Mouse (Mus musculus): ENCODE results near the gene Atp7a. TPM values are rescaled to one million over a fixed set of nuclear protein-coding genes. Genes with fewer than 3 reads are reported as not detected.

Atp7a gene
- polyA plus RNA-seq, 1 experiment = 26.7 TPM

GRCm38 (mm10) chrX:106080811-106081443, 53.9 kb downstream of the Atp7a start:
- no peak overlapping the region for H3K27ac ChIP-seq (ENCODE audit: insufficient read depth, low read length)
- no peak overlapping the region for H3K4me3 ChIP-seq (ENCODE audit: insufficient read depth, low read length)
- TF ChIP-seq CTCF (IDR thresholded peaks at IDR 0.05; ENCODE audit: borderline replicate concordance, insufficient read depth, low read length) (no peak), POLR2A (IDR thresholded peaks at IDR 0.05; ENCODE audit: low read depth, low read length) (no peak)
- no peaks in the 10 kb centered on the region for H3K4me1 ChIP-seq (ENCODE audit: control insufficient read depth, insufficient read depth, low read length)

GRCm38 (mm10) chrX:106082518-106082917, 55.4 kb downstream of the Atp7a start:
- Histone ChIP-seq H3K4me1 (ENCODE audit: control insufficient read depth, insufficient read depth, low read length) (no peaks in the 10 kb centered on the region), H3K27ac (ENCODE audit: insufficient read depth, low read length) (no peak overlapping the region), H3K4me3 (ENCODE audit: insufficient read depth, low read length) (no peak overlapping the region)
- TF ChIP-seq CTCF (IDR thresholded peaks at IDR 0.05; ENCODE audit: borderline replicate concordance, insufficient read depth, low read length) (no peak), POLR2A (IDR thresholded peaks at IDR 0.05; ENCODE audit: low read depth, low read length) (no peak)

GRCm38 (mm10) chrX:106085132-106085531, 58.1 kb downstream of the Atp7a start:
- no peak overlapping the region for H3K27ac ChIP-seq (ENCODE audit: insufficient read depth, low read length)
- H3K4me1 ChIP-seq (ENCODE audit: control insufficient read depth, insufficient read depth, low read length) = no peaks in the 10 kb centered on the region
- TF ChIP-seq CTCF (IDR thresholded peaks at IDR 0.05; ENCODE audit: borderline replicate concordance, insufficient read depth, low read length) (no peak), POLR2A (IDR thresholded peaks at IDR 0.05; ENCODE audit: low read depth, low read length) (no peak)
- no peak overlapping the region for H3K4me3 ChIP-seq (ENCODE audit: insufficient read depth, low read length)

- TF ChIP-seq POLR2A (IDR thresholded peaks at IDR 0.05; ENCODE audit: low read depth, low read length) (no peak), CTCF (IDR thresholded peaks at IDR 0.05; ENCODE audit: borderline replicate concordance, insufficient read depth, low read length) (no peak)
- Histone ChIP-seq H3K27ac (ENCODE audit: insufficient read depth, low read length) (no peak overlapping the region), H3K4me1 (ENCODE audit: control insufficient read depth, insufficient read depth, low read length) (no peaks in the 10 kb centered on the region), H3K4me3 (ENCODE audit: insufficient read depth, low read length) (no peak overlapping the region)
Measured at GRCm38 (mm10) chrX:106085564-106085963, 58.5 kb downstream of the Atp7a start.

- H3K27ac ChIP-seq (ENCODE audit: insufficient read depth, low read length) = no peak overlapping the region
- no peak overlapping the region for H3K4me3 ChIP-seq (ENCODE audit: insufficient read depth, low read length)
- TF ChIP-seq POLR2A (IDR thresholded peaks at IDR 0.05; ENCODE audit: low read depth, low read length) = no peak
- no peak for TF ChIP-seq CTCF (IDR thresholded peaks at IDR 0.05; ENCODE audit: borderline replicate concordance, insufficient read depth, low read length)
- H3K4me1 ChIP-seq (ENCODE audit: control insufficient read depth, insufficient read depth, low read length) = no peaks in the 10 kb centered on the region
Measured at GRCm38 (mm10) chrX:106092939-106093338, 65.9 kb downstream of the Atp7a start.

GRCm38 (mm10) chrX:106105464-106105863, 78.4 kb downstream of the Atp7a start:
- TF ChIP-seq CTCF (IDR thresholded peaks at IDR 0.05; ENCODE audit: borderline replicate concordance, insufficient read depth, low read length) (peak; percentile 34; the same call in 1 of the 2 replicates), POLR2A (IDR thresholded peaks at IDR 0.05; ENCODE audit: low read depth, low read length) (no peak)
- no peak overlapping the region for H3K4me3 ChIP-seq (ENCODE audit: insufficient read depth, low read length)
- no peaks in the 10 kb centered on the region for H3K4me1 ChIP-seq (ENCODE audit: control insufficient read depth, insufficient read depth, low read length)
- H3K27ac ChIP-seq (ENCODE audit: insufficient read depth, low read length) = no peak overlapping the region

GRCm38 (mm10) chrX:106113881-106114280, 86.8 kb downstream of the Atp7a start:
- Histone ChIP-seq H3K4me3 (ENCODE audit: insufficient read depth, low read length) (no peak overlapping the region), H3K27ac (ENCODE audit: insufficient read depth, low read length) (no peak overlapping the region), H3K4me1 (ENCODE audit: control insufficient read depth, insufficient read depth, low read length) (no peaks in the 10 kb centered on the region)
- TF ChIP-seq POLR2A (IDR thresholded peaks at IDR 0.05; ENCODE audit: low read depth, low read length) (no peak), CTCF (IDR thresholded peaks at IDR 0.05; ENCODE audit: borderline replicate concordance, insufficient read depth, low read length) (no peak)

- TF ChIP-seq POLR2A (IDR thresholded peaks at IDR 0.05; ENCODE audit: low read depth, low read length) (no peak), CTCF (IDR thresholded peaks at IDR 0.05; ENCODE audit: borderline replicate concordance, insufficient read depth, low read length) (no peak)
- H3K27ac ChIP-seq (ENCODE audit: insufficient read depth, low read length) = no peak overlapping the region
- no peak overlapping the region for H3K4me3 ChIP-seq (ENCODE audit: insufficient read depth, low read length)
- H3K4me1 ChIP-seq (ENCODE audit: control insufficient read depth, insufficient read depth, low read length) = no peaks in the 10 kb centered on the region
Measured at GRCm38 (mm10) chrX:106114674-106115073, 87.6 kb downstream of the Atp7a start.

GRCm38 (mm10) chrX:106122823-106123222, 95.7 kb downstream of the Atp7a start:
- TF ChIP-seq CTCF (IDR thresholded peaks at IDR 0.05; ENCODE audit: borderline replicate concordance, insufficient read depth, low read length) = no peak
- TF ChIP-seq POLR2A (IDR thresholded peaks at IDR 0.05; ENCODE audit: low read depth, low read length) = no peak
- H3K4me1 ChIP-seq (ENCODE audit: control insufficient read depth, insufficient read depth, low read length) = no peaks in the 10 kb centered on the region
- no peak overlapping the region for H3K27ac ChIP-seq (ENCODE audit: insufficient read depth, low read length)
- no peak overlapping the region for H3K4me3 ChIP-seq (ENCODE audit: insufficient read depth, low read length)

- Histone ChIP-seq H3K4me1 (ENCODE audit: control insufficient read depth, insufficient read depth, low read length) (no peaks in the 10 kb centered on the region), H3K27ac (ENCODE audit: insufficient read depth, low read length) (no peak overlapping the region), H3K4me3 (ENCODE audit: insufficient read depth, low read length) (no peak overlapping the region)
- no peak for TF ChIP-seq POLR2A (IDR thresholded peaks at IDR 0.05; ENCODE audit: low read depth, low read length)
- TF ChIP-seq CTCF (IDR thresholded peaks at IDR 0.05; ENCODE audit: borderline replicate concordance, insufficient read depth, low read length) = no peak
Measured at GRCm38 (mm10) chrX:106128283-106128682, 101.2 kb downstream of the Atp7a start.

All from embryonic fibroblast, embryonic 13.5 days (primary cell).